Mouse (Mus musculus) heart, postnatal 0 days (tissue): Measurements from ENCODE around the gene Slc2a4. TPM values are rescaled to one million over a fixed set of nuclear protein-coding genes. Genes with fewer than 3 reads are reported as not detected.

Experiments
- ATAC-seq: fragments of 200-750 bp; cut with Nextera tagmentation; 2 replicates; pipeline ENCODE4 v1.8.0; 2017; ENCODE audit warnings: low read depth, moderate number of reproducible peaks, moderate library complexity; ENCODE audit not compliant: insufficient read depth
- DNase-seq: peaks from one replicate; pipeline ENCODE4 v3.0.0-alpha.2; 2016; ENCODE audit warnings: low spot score
- H3K27ac ChIP-seq: fragments of 300-500 bp; sonication (generic); 2 replicates; pipeline ENCODE4 v1.5.1; 2014; ENCODE audit warnings: low read depth, mild to moderate bottlenecking
- H3K27me3 ChIP-seq: fragments of 300-500 bp; sonication (generic); 2 replicates; pipeline ENCODE4 v1.6.1; 2014; ENCODE audit warnings: low read length, mixed read lengths; ENCODE audit not compliant: control insufficient read depth, insufficient read depth
- H3K36me3 ChIP-seq: fragments of 300-500 bp; sonication (generic); replicated peaks from 2 replicates; pipeline ENCODE4 v1.6.1; 2014; ENCODE audit warnings: low read length, mixed read lengths; ENCODE audit not compliant: control insufficient read depth, insufficient read depth
- H3K4me1 ChIP-seq: fragments of 300-500 bp; sonication (generic); 2 replicates; pipeline ENCODE4 v1.6.1; 2014; ENCODE audit warnings: antibody characterized with exemption; ENCODE audit not compliant: control insufficient read depth, insufficient read depth
- H3K4me2 ChIP-seq: fragments of 300-500 bp; sonication (generic); 2 replicates; pipeline ENCODE4 v1.6.1; 2014; ENCODE audit warnings: low read depth, mild to moderate bottlenecking, low read length, moderate library complexity
- H3K4me3 ChIP-seq: fragments of 300-500 bp; sonication (generic); 2 replicates; pipeline ENCODE4 v1.5.1; 2014; ENCODE audit warnings: low read depth, low read length
- H3K9ac ChIP-seq: fragments of 300-500 bp; sonication (generic); replicated peaks from 2 replicates; pipeline ENCODE4 v1.6.1; 2014; ENCODE audit warnings: low read depth, low read length, mixed read lengths
- H3K9me3 ChIP-seq: fragments of 300-500 bp; sonication (generic); replicated peaks from 2 replicates; pipeline ENCODE4 v1.6.1; 2016; ENCODE audit warnings: low read length; ENCODE audit not compliant: control insufficient read depth
- CTCF ChIP-seq: IDR thresholded peaks from 2 replicates; pipeline ENCODE4 v1.5.1; 2016; ENCODE audit warnings: antibody characterized with exemption, control low read depth, low read depth
- EP300 ChIP-seq: IDR thresholded peaks from 2 replicates; pipeline ENCODE4 v1.6.1; 2016; ENCODE audit warnings: antibody characterized with exemption, low read depth
- WGBS: fragments of 180-500 bp; shearing (Covaris S2); extraction: QIAGEN DNeasy Blood & Tissue Kit; methylation state at CpG from one replicate; pipeline ENCODE4 v1.1.7; 2014; 5-methylcytosine and 5-hydroxymethylcytosine counted together
- polyA plus RNA-seq: library from polyadenylated mRNA; unstranded; fragments of >200 nt; fragmentation: Nextera tagmentation; extraction: Ambion mirVana; gene quantifications from 2 replicates; pipeline ENCODE4 v1.2.1, GENCODE M21; 2015
- total RNA-seq: library from RNA; depleted of rRNA; stranded (reverse); fragments of >200 nt; gene quantifications from 2 replicates; pipeline ENCODE4 v1.2.3, GENCODE M21; 2014; ENCODE audit warnings: low replicate concordance

Slc2a4 gene
- total and polyA plus RNA-seq, 2 experiments from 2014 or later = 89.2 to 267 TPM

DNA sequence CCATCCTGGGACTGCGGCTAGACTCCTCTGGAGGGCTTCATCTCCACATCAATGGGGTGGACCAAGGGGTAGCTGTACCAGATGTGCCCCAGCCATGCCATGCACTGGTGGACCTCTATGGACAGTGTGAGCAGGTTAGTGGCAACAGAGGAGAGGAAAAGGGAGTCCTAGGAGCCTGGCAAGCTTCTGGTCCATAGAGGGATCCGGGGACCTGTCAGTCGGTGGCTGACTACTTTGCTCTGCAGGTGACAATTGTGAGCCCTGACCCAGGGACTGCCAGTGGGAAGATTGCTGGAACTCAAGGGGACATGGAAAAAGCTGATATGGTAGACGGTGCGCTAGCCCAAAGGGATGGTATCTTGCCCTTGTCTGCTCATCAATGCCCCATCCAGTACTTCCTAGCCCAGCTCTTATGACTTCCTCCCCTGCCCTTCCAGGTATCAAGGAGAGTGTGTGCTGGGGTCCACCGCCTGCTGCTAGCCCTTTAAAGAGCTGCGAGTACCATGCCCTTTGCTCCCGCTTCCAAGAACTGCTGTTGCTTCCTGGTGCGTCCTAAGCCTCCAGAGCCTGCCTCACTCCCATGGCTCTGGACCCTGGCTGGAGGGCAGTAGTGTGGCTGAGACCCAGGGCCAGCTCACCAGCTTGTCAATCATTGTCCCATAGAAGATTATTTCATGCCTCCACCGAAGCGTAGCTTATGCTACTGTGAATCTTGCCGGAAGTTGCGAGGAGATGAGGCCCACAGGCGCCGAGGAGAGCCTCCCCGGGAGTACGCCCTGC, 37.0 kb downstream of the Slc2a4 start:
- Histone ChIP-seq H3K9ac (no peak overlapping the region), H3K9me3 (no peaks in the 10 kb centered on the region)
- ATAC-seq = no peak

DNA sequence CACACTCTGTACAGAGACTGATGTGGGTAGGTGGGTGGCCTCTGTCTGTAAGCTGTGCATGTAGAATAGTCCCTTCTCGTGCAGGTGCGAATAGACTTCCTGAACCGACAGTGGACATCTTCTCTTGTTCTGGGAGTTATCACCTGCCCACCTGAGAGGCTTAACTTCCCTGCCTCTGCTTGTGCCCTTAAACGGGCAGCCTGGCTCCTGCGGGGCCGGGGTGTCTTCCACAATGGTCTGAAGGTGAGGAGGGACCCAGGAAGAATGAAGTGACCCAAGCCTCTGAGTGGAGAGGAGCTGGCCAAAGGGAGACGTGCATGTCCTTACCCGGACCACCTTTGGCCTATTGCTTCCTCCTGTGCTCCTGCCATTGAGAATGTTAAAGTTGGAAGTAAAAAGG, 37.8 kb downstream of the Slc2a4 start:
- H3K9ac ChIP-seq = no peak overlapping the region
- TF ChIP-seq CTCF (no peak), EP300 (no peak)
- WGBS = 90% methylated on average over 8 of the region's 8 CpGs

More for the DNA sequence above, 37.0 kb downstream of the Slc2a4 start:
- Histone ChIP-seq H3K4me2 (no peak overlapping the region), H3K27me3 (no peaks in the 10 kb centered on the region), H3K4me1 (peaks cover 16% of the 10 kb centered on the region), H3K27ac (no peak overlapping the region), H3K4me3 (no peak overlapping the region), H3K36me3 (peaks cover 79% of the 10 kb centered on the region)
- no peak for TF ChIP-seq EP300
- TF ChIP-seq CTCF = no peak
- DNase-seq = no peak
- WGBS = 91% methylated on average over 17 of the region's 17 CpGs

DNA sequence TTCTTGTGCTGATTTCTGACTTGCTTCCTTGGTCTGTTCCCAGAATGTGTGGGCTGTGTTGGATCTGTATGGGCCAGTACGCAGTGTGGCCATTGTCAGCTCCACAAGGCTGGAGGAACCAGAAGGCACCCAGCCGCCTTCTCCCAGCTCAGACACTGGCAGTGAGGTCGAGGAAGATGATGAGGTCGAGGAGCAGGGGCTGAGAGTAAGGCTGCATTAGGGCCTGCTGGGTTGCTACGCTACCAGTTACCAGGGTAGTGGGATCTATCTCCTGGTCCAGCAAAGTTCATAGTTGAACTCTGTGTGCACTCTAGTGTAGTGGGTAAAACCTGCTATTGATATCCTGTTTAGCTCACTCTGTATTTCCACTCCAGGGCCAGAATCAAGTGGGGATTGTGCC, 38.8 kb downstream of the Slc2a4 start:
- DNase-seq (no peak), ATAC-seq (no peak)
- H3K4me3 ChIP-seq = no peak overlapping the region
- 92% methylated on average over 5 of the region's 5 CpGs for WGBS
- H3K27ac ChIP-seq = no peak overlapping the region
- no peak overlapping the region for H3K9ac ChIP-seq
- peaks cover 4% of the 10 kb centered on the region for H3K4me1 ChIP-seq
- H3K9me3 ChIP-seq = no peaks in the 10 kb centered on the region
- TF ChIP-seq CTCF (no peak), EP300 (no peak)
- H3K4me2 ChIP-seq = no peak overlapping the region
- peaks cover 82% of the 10 kb centered on the region for H3K36me3 ChIP-seq
- no peaks in the 10 kb centered on the region for H3K27me3 ChIP-seq

More for the DNA sequence above, 37.8 kb downstream of the Slc2a4 start:
- H3K27me3 ChIP-seq = no peaks in the 10 kb centered on the region
- H3K36me3 ChIP-seq = peaks cover 80% of the 10 kb centered on the region
- H3K4me3 ChIP-seq = no peak overlapping the region
- peaks cover 14% of the 10 kb centered on the region for H3K4me1 ChIP-seq
- no peak overlapping the region for H3K27ac ChIP-seq
- H3K4me2 ChIP-seq = no peak overlapping the region
- ATAC-seq (no peak), DNase-seq (no peak)
- H3K9me3 ChIP-seq = no peaks in the 10 kb centered on the region

DNA sequence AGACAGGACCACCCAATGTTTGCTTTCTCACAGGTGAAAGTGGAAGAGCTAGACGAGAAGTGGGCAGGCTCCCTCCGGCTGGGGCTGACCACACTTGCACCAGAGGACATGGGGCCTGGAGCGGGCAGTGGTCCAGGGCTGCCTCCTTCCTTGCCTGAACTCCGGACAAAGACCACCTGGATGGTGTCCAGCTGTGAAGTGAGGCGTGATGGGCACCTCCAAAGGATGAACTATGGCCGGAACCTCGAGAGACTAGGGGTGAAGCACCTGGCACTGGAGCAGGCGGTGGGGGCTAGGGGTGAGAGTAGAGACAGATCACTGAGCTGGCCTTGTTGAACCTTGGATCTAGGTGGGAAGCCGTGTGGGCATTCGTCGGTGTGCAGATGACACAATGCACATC, 39.3 kb downstream of the Slc2a4 start:
- Histone ChIP-seq H3K27me3 (no peaks in the 10 kb centered on the region), H3K9ac (no peak overlapping the region), H3K9me3 (no peaks in the 10 kb centered on the region), H3K36me3 (peaks cover 88% of the 10 kb centered on the region), H3K4me1 (peaks cover 4% of the 10 kb centered on the region), H3K27ac (no peak overlapping the region), H3K4me2 (no peak overlapping the region), H3K4me3 (no peak overlapping the region)
- ATAC-seq (no peak), DNase-seq (no peak)
- 93% methylated on average over 11 of the region's 11 CpGs for WGBS
- TF ChIP-seq EP300 = no peak
- TF ChIP-seq CTCF = no peak

- no peak for TF ChIP-seq EP300
- no peak for TF ChIP-seq CTCF
- ATAC-seq (no peak), DNase-seq (no peak)
- peaks cover 53% of the 10 kb centered on the region for H3K36me3 ChIP-seq
- no peaks in the 10 kb centered on the region for H3K27me3 ChIP-seq
- H3K27ac ChIP-seq = no peak overlapping the region
- peaks cover 18% of the 10 kb centered on the region; the same call in 1 of the 2 replicates for H3K4me1 ChIP-seq
- 94% methylated on average over 9 of the region's 9 CpGs for WGBS
- H3K4me3 ChIP-seq = no peak overlapping the region
- H3K9me3 ChIP-seq = no peaks in the 10 kb centered on the region
- H3K4me2 ChIP-seq = no peak overlapping the region
- no peak overlapping the region for H3K9ac ChIP-seq
Measured at GRCm38 (mm10) chr11:69904311-69904710, 43.7 kb downstream of the Slc2a4 start.

GRCm38 (mm10) chr11:69902972-69903371, 45.0 kb downstream of the Slc2a4 start:
- H3K27ac ChIP-seq = no peak overlapping the region; the same call in 1 of the 2 replicates
- DNase-seq (no peak), ATAC-seq (no peak)
- 0 out of 2 replicates have a peak overlapping the region, but pooled peaks have one; percentile 83 for H3K4me2 ChIP-seq
- no peaks in the 10 kb centered on the region for H3K9me3 ChIP-seq
- peak overlapping the region; percentile 72; the same call in 1 of the 2 replicates for H3K4me3 ChIP-seq
- TF ChIP-seq CTCF = no peak
- TF ChIP-seq EP300 = no peak
- H3K36me3 ChIP-seq = peaks cover 40% of the 10 kb centered on the region
- peaks cover 18% of the 10 kb centered on the region; the same call in 1 of the 2 replicates for H3K4me1 ChIP-seq
- H3K27me3 ChIP-seq = no peaks in the 10 kb centered on the region
- WGBS = 81% methylated on average over 13 of the region's 13 CpGs
- peak overlapping the region; percentile 85; the same call in 1 of the 2 replicates for H3K9ac ChIP-seq
